Mouse (Mus musculus): ENCODE data around the gene Clec9a.

GRCm38 (mm10) chr6:129405999-129406398, 2.7 kb upstream of the Clec9a start:
- no peak for TF ChIP-seq GATA1 (IDR thresholded peaks at IDR 0.05; ENCODE audit: borderline replicate concordance, low read length)
- TF ChIP-seq FLI1 (IDR thresholded peaks at IDR 0.05; ENCODE audit: low read length) = no peak
